Mouse (Mus musculus) hindbrain, embryonic 10.5 days (tissue): ENCODE measurements around the gene Pcnx. TPM values are rescaled to one million over a fixed set of nuclear protein-coding genes. Genes with fewer than 3 reads are reported as not detected.
A peak's percentile ranks its signal among the peaks of the same experiment; 100 is the strongest.

Experiments
- DNase-seq: peaks from one replicate; pipeline ENCODE4 v3.0.0-alpha.2; 2017; ENCODE audit warnings: low spot score
- H3K27ac ChIP-seq: fragments of 300-500 bp; sonication (generic); 2 replicates; pipeline ENCODE4 v1.5.1; 2016; ENCODE audit warnings: mild to moderate bottlenecking, moderate library complexity
- H3K27me3 ChIP-seq: fragments of 300-500 bp; sonication (generic); 2 replicates; pipeline ENCODE4 v1.6.1; 2016; ENCODE audit warnings: mild to moderate bottlenecking; ENCODE audit not compliant: poor library complexity, insufficient read depth, severe bottlenecking
- H3K36me3 ChIP-seq: fragments of 300-500 bp; sonication (generic); 2 replicates; pipeline ENCODE4 v1.6.1; 2016; ENCODE audit warnings: mild to moderate bottlenecking, moderate library complexity
- H3K4me1 ChIP-seq: fragments of 300-500 bp; sonication (generic); replicated peaks from 2 replicates; pipeline ENCODE4 v1.6.1; 2016; ENCODE audit warnings: mild to moderate bottlenecking
- H3K4me3 ChIP-seq: fragments of 300-500 bp; sonication (generic); 2 replicates; pipeline ENCODE4 v1.5.1; 2016; ENCODE audit warnings: mild to moderate bottlenecking, moderate library complexity
- H3K9me3 ChIP-seq: fragments of 300-500 bp; sonication (generic); 2 replicates; pipeline ENCODE4 v1.6.1; 2016; ENCODE audit warnings: mild to moderate bottlenecking, moderate library complexity
- WGBS: fragments of 180-500 bp; shearing (Covaris S2); methylation state at CpG from one replicate; pipeline ENCODE4 v1.1.7; 2016; 5-methylcytosine and 5-hydroxymethylcytosine counted together
- polyA plus RNA-seq: library from polyadenylated mRNA; unstranded; fragments of >200 nt; fragmentation: Nextera tagmentation; extraction: Ambion mirVana; gene quantifications from 2 replicates; pipeline ENCODE4 v1.2.1, GENCODE M21; 2016

Pcnx gene
- polyA plus RNA-seq, 1 experiment from 2014 or later: 8.9 TPM

DNA sequence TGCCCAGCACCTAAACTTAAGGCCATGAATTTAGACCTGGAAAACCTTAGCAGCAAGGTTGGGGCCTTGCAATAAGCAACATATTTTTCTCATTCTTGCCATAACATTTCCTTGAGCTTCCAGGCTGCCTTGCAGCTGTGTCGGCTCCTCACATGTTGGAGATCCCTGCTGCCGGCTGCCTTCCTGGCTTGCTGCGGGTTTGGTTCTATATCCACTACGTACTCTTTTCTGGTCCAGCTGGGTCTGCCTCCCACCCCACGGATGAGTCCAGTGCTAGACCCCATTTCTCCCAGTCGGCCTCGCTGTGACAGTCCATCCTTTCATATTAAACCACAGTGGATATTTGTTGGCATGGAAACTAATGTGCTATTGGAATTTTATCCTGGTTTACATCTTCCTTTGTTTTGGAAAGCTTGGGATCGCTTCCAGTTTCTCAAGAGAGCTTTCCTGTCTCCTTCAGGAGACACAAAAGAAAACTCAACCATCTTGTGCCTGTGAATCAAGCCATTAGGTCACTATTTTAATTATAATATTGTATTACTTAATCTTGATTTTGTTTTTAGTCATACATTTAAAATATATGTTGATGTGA is 1.7 kb upstream of the Pcnx start:
- Histone ChIP-seq H3K27ac (no peak overlapping the region), H3K4me3 (no peak overlapping the region), H3K27me3 (peaks cover 20% of the 10 kb centered on the region), H3K4me1 (peaks cover 40% of the 10 kb centered on the region), H3K36me3 (no peaks in the 10 kb centered on the region), H3K9me3 (no peaks in the 10 kb centered on the region)
- DNase-seq: no peak
- 68% methylated on average over 8 of the region's 8 CpGs for WGBS

DNA sequence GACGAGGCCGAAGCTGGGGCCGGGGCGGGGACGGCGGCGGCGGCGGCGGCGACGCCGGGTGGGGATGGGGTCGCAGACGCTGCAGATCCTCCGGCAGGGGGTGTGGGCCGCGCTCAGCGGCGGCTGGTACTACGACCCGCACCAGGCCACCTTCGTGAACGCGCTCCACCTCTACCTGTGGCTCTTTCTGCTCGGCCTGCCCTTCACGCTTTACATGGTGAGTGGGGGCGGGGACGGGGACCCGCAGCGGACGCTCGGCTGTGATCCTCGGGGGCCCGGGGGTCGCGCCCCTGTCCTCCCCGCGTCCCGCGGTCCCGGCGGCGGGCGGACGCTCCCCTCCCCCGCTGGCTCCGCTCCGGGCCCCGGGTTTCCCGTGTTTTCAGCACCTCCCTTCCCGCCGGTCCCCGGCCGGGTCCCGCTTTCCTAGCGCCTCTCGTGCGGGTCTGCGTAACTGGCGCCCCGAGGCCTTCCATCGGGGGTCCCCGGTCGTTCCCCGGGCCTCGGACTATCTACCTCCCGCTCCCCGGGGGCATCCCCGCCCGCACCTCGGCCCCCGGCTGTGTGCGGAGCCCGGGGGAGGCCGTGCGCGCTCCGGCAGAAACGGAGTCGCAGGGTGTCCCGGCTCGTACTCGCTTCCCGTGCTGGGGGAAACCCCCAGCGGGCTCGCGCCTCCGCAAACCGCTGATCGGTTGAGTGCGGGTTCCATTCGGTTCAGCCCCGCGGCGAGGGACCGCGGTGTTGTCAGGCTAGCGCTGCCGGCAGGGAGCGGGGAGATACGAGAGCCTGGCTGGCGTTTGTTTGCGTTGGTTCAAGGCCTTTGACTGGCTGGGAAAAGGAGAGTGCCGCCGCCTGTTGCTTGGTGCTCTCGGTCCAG is 722 bp downstream of the Pcnx start:
- Histone ChIP-seq H3K27me3 (peaks cover 15% of the 10 kb centered on the region), H3K4me3 (peak overlapping the region; percentile 99), H3K36me3 (no peaks in the 10 kb centered on the region), H3K27ac (peak overlapping the region; percentile 98), H3K9me3 (no peaks in the 10 kb centered on the region), H3K4me1 (peaks cover 40% of the 10 kb centered on the region)
- under 1% methylated on average over 106 of the region's 107 CpGs for WGBS
- DNase-seq: peak; percentile 71

DNA sequence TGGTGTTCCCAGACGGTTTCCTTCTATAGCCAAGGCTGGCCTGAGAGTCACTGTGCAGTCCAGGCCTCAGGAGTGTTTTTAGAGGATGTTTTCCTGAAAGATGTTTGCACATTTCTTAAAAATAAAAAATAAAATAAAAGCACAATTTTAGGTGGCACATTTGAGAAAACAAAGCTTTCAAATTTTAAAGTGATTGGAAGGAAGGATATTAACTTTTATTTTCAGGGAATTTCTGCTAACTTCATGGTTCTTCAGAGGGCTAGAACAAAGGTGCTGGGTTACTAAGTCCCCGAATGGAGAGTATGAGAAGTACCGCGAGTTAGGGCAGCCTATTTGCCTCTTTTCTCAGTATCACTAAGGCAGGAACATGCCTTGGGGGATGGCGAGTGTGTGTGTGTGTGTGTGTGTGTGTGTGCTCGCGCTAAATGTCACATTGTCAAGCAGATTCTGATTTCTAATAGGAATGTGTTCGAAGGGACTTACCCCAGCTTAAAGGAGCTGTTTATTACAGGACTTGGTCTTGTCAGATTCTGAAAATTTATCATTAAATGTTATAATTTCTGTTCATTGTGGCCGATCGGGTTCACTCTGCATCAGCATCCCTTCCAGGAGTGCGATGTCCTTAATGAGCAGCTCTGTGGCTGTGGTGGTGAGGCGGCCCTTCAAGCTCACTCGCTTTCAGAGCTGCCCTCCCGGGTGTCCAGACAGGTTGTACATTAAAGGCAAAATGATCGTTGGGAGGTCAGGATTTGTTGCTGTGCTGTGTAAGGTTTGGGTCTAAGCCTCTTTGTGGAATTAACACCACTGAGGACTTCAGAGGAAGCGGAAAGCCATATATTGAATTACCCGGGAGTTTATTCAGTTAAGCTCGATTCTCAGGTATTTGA is 1.6 kb downstream of the Pcnx start:
- WGBS: 35% methylated on average over 18 of the region's 18 CpGs
- no peaks in the 10 kb centered on the region for H3K9me3 ChIP-seq

GRCm38 (mm10) chr12:81862351-81862802 is 2.6 kb downstream of the Pcnx start:
- H3K9me3 ChIP-seq: no peaks in the 10 kb centered on the region
- H3K4me1 ChIP-seq: peaks cover 33% of the 10 kb centered on the region
- peak overlapping the region; percentile 99 for H3K4me3 ChIP-seq
- 30% methylated on average over 8 of the region's 8 CpGs for WGBS
- H3K27me3 ChIP-seq: peaks cover 9% of the 10 kb centered on the region
- peaks cover under 1% of the 10 kb centered on the region; the same call in 1 of the 2 replicates for H3K36me3 ChIP-seq
- DNase-seq: peak; percentile 19
- H3K27ac ChIP-seq: no peak overlapping the region

More for the DNA sequence above, 1.6 kb downstream of the Pcnx start:
- Histone ChIP-seq H3K27ac (peak overlapping the region; percentile 98), H3K27me3 (peaks cover 10% of the 10 kb centered on the region), H3K4me3 (peak overlapping the region; percentile 99), H3K36me3 (no peaks in the 10 kb centered on the region), H3K4me1 (peaks cover 40% of the 10 kb centered on the region)
- peak; percentile 29 for DNase-seq

- peaks cover 3% of the 10 kb centered on the region; the same call in 1 of the 2 replicates for H3K36me3 ChIP-seq
- 93% methylated on average over 4 of the region's 4 CpGs for WGBS
- no peak for DNase-seq
- H3K9me3 ChIP-seq: no peaks in the 10 kb centered on the region
- peaks cover 1% of the 10 kb centered on the region for H3K27me3 ChIP-seq
- H3K4me1 ChIP-seq: peaks cover 26% of the 10 kb centered on the region
- no peak overlapping the region for H3K27ac ChIP-seq
- H3K4me3 ChIP-seq: no peak overlapping the region
These were observed 4.1 kb downstream of the Pcnx start for GRCm38 (mm10) chr12:81863949-81864348.

- Histone ChIP-seq H3K4me1 (peaks cover 28% of the 10 kb centered on the region), H3K36me3 (peaks cover 3% of the 10 kb centered on the region; the same call in 1 of the 2 replicates), H3K27ac (no peak overlapping the region), H3K27me3 (no peaks in the 10 kb centered on the region), H3K4me3 (no peak overlapping the region), H3K9me3 (no peaks in the 10 kb centered on the region)
- no peak for DNase-seq
- 86% methylated on average over 6 of the region's 6 CpGs for WGBS
These were observed 5.4 kb downstream of the Pcnx start for GRCm38 (mm10) chr12:81865183-81865582.

- no peaks in the 10 kb centered on the region for H3K9me3 ChIP-seq
- H3K36me3 ChIP-seq: peaks cover 3% of the 10 kb centered on the region; the same call in 1 of the 2 replicates
- 89% methylated on average over 4 of the region's 4 CpGs for WGBS
- no peaks in the 10 kb centered on the region for H3K27me3 ChIP-seq
- peaks cover 13% of the 10 kb centered on the region for H3K4me1 ChIP-seq
- DNase-seq: no peak
- H3K27ac ChIP-seq: no peak overlapping the region
- no peak overlapping the region for H3K4me3 ChIP-seq
These were observed 7.5 kb downstream of the Pcnx start for GRCm38 (mm10) chr12:81867316-81867715.

GRCm38 (mm10) chr12:81869205-81869940 is 9.6 kb downstream of the Pcnx start:
- H3K27ac ChIP-seq: no peak overlapping the region
- H3K4me1 ChIP-seq: peaks cover 13% of the 10 kb centered on the region; the same call in 1 of the 2 replicates
- WGBS: 87% methylated on average over 3 of the region's 3 CpGs
- no peak overlapping the region for H3K4me3 ChIP-seq
- H3K9me3 ChIP-seq: no peaks in the 10 kb centered on the region
- no peak for DNase-seq
- H3K36me3 ChIP-seq: peaks cover 3% of the 10 kb centered on the region; the same call in 1 of the 2 replicates
- H3K27me3 ChIP-seq: no peaks in the 10 kb centered on the region

DNA sequence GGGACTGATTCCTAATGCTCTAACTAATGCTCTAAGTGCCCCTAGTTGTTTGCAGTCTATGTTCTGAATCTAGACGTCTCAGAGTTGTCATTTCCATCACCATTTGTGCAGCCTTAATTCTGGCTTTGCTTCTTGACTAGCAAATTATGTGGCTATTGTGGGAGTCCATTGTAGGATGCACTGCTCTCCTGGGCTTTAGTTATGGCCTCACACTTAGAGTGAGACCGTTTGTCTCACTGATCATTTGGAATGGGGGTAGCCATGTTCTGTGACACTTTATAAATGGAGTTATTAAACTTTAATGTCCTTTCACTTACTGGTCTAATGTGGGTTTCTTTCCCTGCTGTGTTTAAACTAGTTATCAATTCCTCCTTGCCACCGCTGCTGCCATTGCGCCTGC is 13.5 kb downstream of the Pcnx start:
- Histone ChIP-seq H3K27me3 (no peaks in the 10 kb centered on the region), H3K4me3 (no peak overlapping the region), H3K36me3 (0 out of 2 replicates have a peak, but pooled peaks cover 3% of the 10 kb centered on the region), H3K9me3 (peaks cover 7% of the 10 kb centered on the region; the same call in 1 of the 2 replicates), H3K4me1 (peaks cover 13% of the 10 kb centered on the region; the same call in 1 of the 2 replicates), H3K27ac (no peak overlapping the region)
- no peak for DNase-seq
- 74% methylated on average over 4 of the region's 4 CpGs for WGBS

- H3K36me3 ChIP-seq: 0 out of 2 replicates have a peak, but pooled peaks cover 3% of the 10 kb centered on the region
- no peaks in the 10 kb centered on the region for H3K27me3 ChIP-seq
- H3K4me1 ChIP-seq: peaks cover 9% of the 10 kb centered on the region
- 96% methylated on average over 3 of the region's 3 CpGs for WGBS
- no peak overlapping the region for H3K27ac ChIP-seq
- no peak overlapping the region for H3K4me3 ChIP-seq
- DNase-seq: no peak
- H3K9me3 ChIP-seq: peaks cover 10% of the 10 kb centered on the region; the same call in 1 of the 2 replicates
These were observed 20.3 kb downstream of the Pcnx start for GRCm38 (mm10) chr12:81880161-81880560.

- Histone ChIP-seq H3K36me3 (no peaks in the 10 kb centered on the region), H3K4me3 (no peak overlapping the region), H3K9me3 (peaks cover 2% of the 10 kb centered on the region; the same call in 1 of the 2 replicates), H3K27me3 (no peaks in the 10 kb centered on the region), H3K27ac (no peak overlapping the region), H3K4me1 (peaks cover 12% of the 10 kb centered on the region)
- DNase-seq: no peak
- WGBS: 68% methylated on average over 11 of the region's 11 CpGs
These were observed 23.7 kb downstream of the Pcnx start for GRCm38 (mm10) chr12:81883255-81884106.
